Mouse (Mus musculus): ENCODE measurements around the gene Lhx1. TPM values are rescaled to one million over a fixed set of nuclear protein-coding genes. Genes with fewer than 3 reads are reported as not detected.

The Lhx1 gene
- polyA plus RNA-seq, 1 experiment from 2014 or later: 0.32 TPM

DNA sequence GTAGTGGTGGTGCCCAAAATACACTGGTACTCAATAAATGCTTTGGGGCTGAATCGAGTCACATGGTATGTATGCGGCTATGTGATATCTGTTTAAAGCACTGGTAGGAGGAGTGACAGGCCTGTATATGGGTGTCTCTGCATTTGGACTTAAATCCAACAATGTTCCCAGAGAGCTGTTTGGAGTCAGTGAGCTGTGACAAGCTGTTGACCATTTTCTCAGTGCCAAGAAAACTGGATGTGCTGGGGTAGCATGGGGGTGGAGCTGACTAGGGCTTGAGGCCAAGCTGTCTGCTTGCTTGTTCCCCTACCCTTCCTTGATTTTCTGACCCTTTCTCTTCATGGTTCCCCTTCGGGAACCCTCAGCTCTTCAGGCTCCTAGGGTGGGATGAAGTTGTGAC, 39.9 kb upstream of the Lhx1 start:
- H3K4me1 ChIP-seq (replicated peaks; ENCODE audit: control insufficient read depth, insufficient read depth, low read length): peaks cover 6% of the 10 kb centered on the region; the same call in 1 of the 2 replicates
- no peaks in the 10 kb centered on the region for H3K36me3 ChIP-seq (ENCODE audit: control insufficient read depth, insufficient read depth, low read length)
- peaks cover 19% of the 10 kb centered on the region for H3K27me3 ChIP-seq (replicated peaks; ENCODE audit: control insufficient read depth, insufficient read depth, low read length)
- 68% methylated on average over 3 of the region's 3 CpGs for WGBS
- ATAC-seq (replicated peaks; ENCODE audit: low FRiP score) (no peak), DNase-seq (ENCODE audit: low spot score) (no peak)
- no peak overlapping the region for H3K4me2 ChIP-seq
- no peak overlapping the region for H3K4me3 ChIP-seq (ENCODE audit: low read depth, low read length)
- no peaks in the 10 kb centered on the region for H3K9me3 ChIP-seq (ENCODE audit: control insufficient read depth, low read length)
- H3K9ac ChIP-seq (ENCODE audit: low read depth, low read length): no peak overlapping the region
- H3K27ac ChIP-seq (ENCODE audit: low read depth, low read length): no peak overlapping the region

DNA sequence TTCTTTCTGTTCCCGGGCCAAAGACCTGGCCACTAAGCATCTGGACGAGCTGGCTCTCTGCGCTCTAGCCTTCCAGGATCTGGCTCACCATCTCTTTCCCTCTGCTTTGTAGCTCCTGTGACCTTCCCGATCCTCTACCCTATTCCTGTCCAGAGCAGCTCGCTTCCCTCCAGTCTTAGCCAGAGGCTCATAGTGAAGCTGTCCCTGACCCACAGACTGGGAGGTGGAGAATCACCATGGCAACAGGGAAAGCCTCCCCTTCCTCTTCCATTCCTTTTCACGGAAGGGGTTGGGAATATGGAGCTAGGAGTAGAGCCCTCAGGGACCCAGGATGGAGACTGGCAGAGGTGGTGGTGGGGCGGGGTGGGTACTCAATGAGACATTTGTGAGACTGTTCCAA, 38.0 kb upstream of the Lhx1 start:
- no peak overlapping the region for H3K9ac ChIP-seq (ENCODE audit: low read depth, low read length)
- no peaks in the 10 kb centered on the region for H3K36me3 ChIP-seq (ENCODE audit: control insufficient read depth, insufficient read depth, low read length)
- H3K27me3 ChIP-seq (replicated peaks; ENCODE audit: control insufficient read depth, insufficient read depth, low read length): peaks cover 17% of the 10 kb centered on the region; the same call in 1 of the 2 replicates
- WGBS: 48% methylated on average over 7 of the region's 7 CpGs
- ATAC-seq (replicated peaks; ENCODE audit: low FRiP score) (no peak), DNase-seq (ENCODE audit: low spot score) (no peak)
- no peaks in the 10 kb centered on the region for H3K9me3 ChIP-seq (ENCODE audit: control insufficient read depth, low read length)
- no peak overlapping the region for H3K4me3 ChIP-seq (ENCODE audit: low read depth, low read length)
- no peak overlapping the region for H3K27ac ChIP-seq (ENCODE audit: low read depth, low read length)
- H3K4me1 ChIP-seq (replicated peaks; ENCODE audit: control insufficient read depth, insufficient read depth, low read length): peaks cover under 1% of the 10 kb centered on the region; the same call in 1 of the 2 replicates
- no peak overlapping the region for H3K4me2 ChIP-seq

DNA sequence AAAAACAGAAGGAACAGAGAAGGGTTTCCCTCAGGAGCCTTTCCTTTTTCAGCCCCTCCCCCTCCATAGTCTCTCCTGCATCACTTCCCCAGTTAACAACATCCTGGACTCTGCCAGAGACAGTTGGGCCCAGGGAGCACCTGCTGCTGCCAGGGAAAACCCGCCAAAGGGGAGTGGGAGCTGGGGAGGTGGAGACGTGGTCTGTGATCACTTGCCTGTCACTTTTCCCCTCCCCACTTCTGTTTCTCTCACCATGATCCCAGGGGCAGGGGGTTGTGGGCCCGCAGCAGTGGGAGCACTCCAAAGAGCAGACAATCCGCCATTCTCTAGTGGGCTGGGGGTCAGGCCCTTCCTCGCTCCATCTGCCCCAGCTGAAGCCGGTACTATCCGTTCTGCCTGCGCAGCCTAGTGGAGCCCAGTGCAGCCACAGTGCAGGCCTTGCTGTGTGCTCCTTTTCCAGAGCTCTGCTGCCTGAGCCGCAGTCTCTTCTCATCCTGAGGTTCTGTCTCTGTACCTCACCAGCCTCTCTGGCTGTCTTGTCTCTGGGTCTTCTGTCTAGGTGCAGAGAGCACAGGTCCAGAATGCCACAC, 37.5 kb upstream of the Lhx1 start:
- DNase-seq (ENCODE audit: low spot score): no peak
- no peaks in the 10 kb centered on the region for H3K4me1 ChIP-seq (replicated peaks; ENCODE audit: control insufficient read depth, insufficient read depth, low read length)
- no peak overlapping the region for H3K27ac ChIP-seq (ENCODE audit: low read depth, low read length)
- peaks cover 15% of the 10 kb centered on the region; the same call in 1 of the 2 replicates for H3K27me3 ChIP-seq (replicated peaks; ENCODE audit: control insufficient read depth, insufficient read depth, low read length)
- ATAC-seq (replicated peaks; ENCODE audit: low FRiP score): no peak
- no peaks in the 10 kb centered on the region for H3K36me3 ChIP-seq (ENCODE audit: control insufficient read depth, insufficient read depth, low read length)
- no peak overlapping the region for H3K4me2 ChIP-seq
- no peak overlapping the region for H3K9ac ChIP-seq (ENCODE audit: low read depth, low read length)
- WGBS: 29% methylated on average over 9 of the region's 9 CpGs
- H3K9me3 ChIP-seq (ENCODE audit: control insufficient read depth, low read length): no peaks in the 10 kb centered on the region
- H3K4me3 ChIP-seq (ENCODE audit: low read depth, low read length): no peak overlapping the region

DNA sequence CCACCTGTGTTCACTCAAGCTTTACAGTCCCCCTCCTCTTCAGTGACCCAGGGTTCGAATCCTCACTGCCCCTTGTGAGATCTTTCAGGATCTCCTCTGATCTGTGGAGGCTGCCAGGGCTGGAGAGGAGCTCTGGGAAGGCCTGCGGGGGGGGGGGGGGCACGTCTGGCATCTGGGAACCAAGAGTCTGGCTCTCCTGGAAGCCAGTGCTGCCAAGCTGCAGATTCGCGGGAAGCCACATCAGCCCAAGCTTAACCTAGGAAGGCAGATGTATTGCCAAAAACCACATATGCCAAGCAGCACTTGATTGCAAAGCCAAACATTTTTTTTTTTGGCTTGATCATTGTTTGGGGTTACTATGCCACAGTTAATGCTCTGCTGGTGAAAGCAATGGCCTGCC, 36.2 kb upstream of the Lhx1 start:
- H3K9ac ChIP-seq (ENCODE audit: low read depth, low read length): no peak overlapping the region
- no peak overlapping the region for H3K4me2 ChIP-seq
- no peaks in the 10 kb centered on the region for H3K9me3 ChIP-seq (ENCODE audit: control insufficient read depth, low read length)
- no peak for DNase-seq (ENCODE audit: low spot score)
- peaks cover 8% of the 10 kb centered on the region; the same call in 1 of the 2 replicates for H3K27me3 ChIP-seq (replicated peaks; ENCODE audit: control insufficient read depth, insufficient read depth, low read length)
- 76% methylated on average over 5 of the region's 5 CpGs for WGBS
- no peak for ATAC-seq (replicated peaks; ENCODE audit: low FRiP score)
- H3K4me1 ChIP-seq (replicated peaks; ENCODE audit: control insufficient read depth, insufficient read depth, low read length): no peaks in the 10 kb centered on the region
- H3K4me3 ChIP-seq (ENCODE audit: low read depth, low read length): no peak overlapping the region
- no peaks in the 10 kb centered on the region for H3K36me3 ChIP-seq (ENCODE audit: control insufficient read depth, insufficient read depth, low read length)
- H3K27ac ChIP-seq (ENCODE audit: low read depth, low read length): no peak overlapping the region

DNA sequence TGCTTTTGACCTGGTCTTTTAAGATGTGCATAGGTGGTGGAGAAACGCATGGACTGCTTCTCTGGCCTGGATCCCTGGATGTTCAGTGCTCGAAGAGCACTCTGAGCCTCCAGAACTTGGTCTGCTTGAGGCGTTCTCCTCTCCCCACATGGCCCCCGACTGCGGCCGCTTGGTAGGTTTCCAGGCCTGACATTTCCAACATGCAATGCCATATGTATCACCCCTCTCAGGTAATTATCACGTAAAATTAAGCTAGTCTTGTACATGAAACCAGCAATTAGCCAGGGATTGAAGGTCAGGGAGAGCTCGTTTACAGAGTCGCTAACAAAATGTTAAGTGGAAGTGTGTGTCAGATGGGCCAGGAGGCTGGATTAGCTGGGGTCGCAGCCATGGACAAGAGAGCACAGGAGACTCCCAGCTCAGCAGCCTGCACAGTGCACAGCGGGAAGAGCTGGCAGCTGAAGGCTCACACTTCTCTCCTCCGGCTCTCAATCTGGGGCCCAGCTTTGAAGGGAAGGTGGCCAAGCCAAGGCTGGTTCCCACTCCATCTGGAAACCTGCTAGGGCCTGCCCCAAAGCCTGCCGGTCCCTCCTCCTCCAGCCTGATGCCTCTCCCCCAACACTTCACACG, 28.6 kb upstream of the Lhx1 start:
- Histone ChIP-seq H3K27me3 (replicated peaks; ENCODE audit: control insufficient read depth, insufficient read depth, low read length) (peaks cover 9% of the 10 kb centered on the region), H3K4me2 (no peak overlapping the region), H3K4me3 (ENCODE audit: low read depth, low read length) (no peak overlapping the region), H3K27ac (ENCODE audit: low read depth, low read length) (no peak overlapping the region), H3K9me3 (ENCODE audit: control insufficient read depth, low read length) (no peaks in the 10 kb centered on the region), H3K36me3 (ENCODE audit: control insufficient read depth, insufficient read depth, low read length) (no peaks in the 10 kb centered on the region), H3K4me1 (replicated peaks; ENCODE audit: control insufficient read depth, insufficient read depth, low read length) (no peaks in the 10 kb centered on the region), H3K9ac (ENCODE audit: low read depth, low read length) (no peak overlapping the region)
- WGBS: 80% methylated on average over 14 of the region's 14 CpGs
- ATAC-seq (replicated peaks; ENCODE audit: low FRiP score) (no peak), DNase-seq (ENCODE audit: low spot score) (no peak)

DNA sequence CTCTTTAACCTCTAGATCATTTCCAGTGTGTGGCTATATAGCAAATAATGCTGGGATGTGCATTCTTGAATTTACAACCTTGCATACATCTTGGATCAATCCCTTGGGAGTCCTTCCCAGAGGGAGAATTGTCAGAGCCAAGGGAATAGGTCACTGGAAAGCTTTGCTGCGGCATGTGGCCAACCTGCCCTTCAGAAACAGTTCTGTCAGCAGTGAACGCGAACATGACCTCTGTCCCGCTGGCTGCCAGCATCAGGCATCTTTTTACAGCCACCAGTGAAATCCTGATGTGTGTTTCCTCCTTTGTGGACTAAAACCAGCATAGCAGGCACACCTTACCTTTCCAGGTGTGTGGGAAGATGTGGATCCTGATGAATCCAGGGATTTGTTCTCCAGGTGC, 26.0 kb upstream of the Lhx1 start:
- 80% methylated on average over 4 of the region's 4 CpGs for WGBS

DNA sequence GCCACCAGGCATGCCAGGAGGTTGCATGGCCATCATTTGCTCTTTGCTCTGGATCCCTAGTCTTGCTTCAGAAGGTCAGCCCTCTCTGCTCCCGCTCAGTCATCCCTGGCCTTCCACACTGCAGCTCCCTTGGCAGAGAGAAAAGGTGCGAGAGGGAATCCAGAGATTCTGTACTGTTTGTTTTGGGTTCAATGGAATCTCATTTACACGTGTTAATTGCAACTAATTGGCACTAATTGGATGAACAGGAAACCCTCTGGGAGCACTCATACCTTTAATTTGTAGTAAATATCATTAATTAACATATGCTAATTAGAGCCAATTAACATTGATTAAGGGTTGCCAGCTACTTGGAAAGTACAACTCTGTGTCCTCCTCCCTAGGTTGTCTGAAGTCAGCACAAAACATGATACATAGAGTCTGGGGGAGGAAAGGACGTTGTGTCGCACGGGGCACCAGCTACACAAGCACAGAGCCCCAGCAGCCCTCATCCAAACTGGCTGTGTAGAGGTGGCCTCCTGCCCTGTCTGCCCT, 24.0 kb upstream of the Lhx1 start:
- 41% methylated on average over 6 of the region's 6 CpGs for WGBS
- H3K27ac ChIP-seq (ENCODE audit: low read depth, low read length): no peak overlapping the region
- peaks cover 9% of the 10 kb centered on the region for H3K27me3 ChIP-seq (replicated peaks; ENCODE audit: control insufficient read depth, insufficient read depth, low read length)

More for the DNA sequence above, 26.0 kb upstream of the Lhx1 start:
- no peak overlapping the region for H3K4me3 ChIP-seq (ENCODE audit: low read depth, low read length)
- no peaks in the 10 kb centered on the region for H3K36me3 ChIP-seq (ENCODE audit: control insufficient read depth, insufficient read depth, low read length)
- DNase-seq (ENCODE audit: low spot score): no peak
- H3K9ac ChIP-seq (ENCODE audit: low read depth, low read length): no peak overlapping the region
- no peak for ATAC-seq (replicated peaks; ENCODE audit: low FRiP score)
- no peaks in the 10 kb centered on the region for H3K9me3 ChIP-seq (ENCODE audit: control insufficient read depth, low read length)
- H3K27me3 ChIP-seq (replicated peaks; ENCODE audit: control insufficient read depth, insufficient read depth, low read length): peaks cover 9% of the 10 kb centered on the region
- no peak overlapping the region for H3K4me2 ChIP-seq
- H3K27ac ChIP-seq (ENCODE audit: low read depth, low read length): no peak overlapping the region
- no peaks in the 10 kb centered on the region for H3K4me1 ChIP-seq (replicated peaks; ENCODE audit: control insufficient read depth, insufficient read depth, low read length)

DNA sequence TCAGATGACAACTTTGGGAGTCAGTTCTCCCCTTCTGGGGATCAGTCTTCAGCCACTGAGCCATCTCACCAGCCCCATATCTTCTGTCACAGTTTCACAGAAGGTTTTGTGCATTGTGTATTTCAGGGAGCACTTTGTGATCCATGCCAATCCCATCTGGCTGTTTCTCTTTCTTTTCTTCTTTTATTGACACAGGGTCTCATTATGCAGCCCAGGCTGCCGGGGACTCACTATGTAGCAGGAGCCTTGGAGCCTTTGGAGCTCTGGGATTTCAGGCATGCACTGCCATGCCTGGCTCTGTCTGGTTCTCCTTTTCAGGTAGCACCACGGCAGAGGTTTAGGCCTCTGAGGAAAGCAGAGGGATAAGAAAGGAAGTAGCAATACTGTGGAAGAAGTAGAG, 23.0 kb upstream of the Lhx1 start:
- Histone ChIP-seq H3K4me3 (ENCODE audit: low read depth, low read length) (no peak overlapping the region), H3K4me1 (replicated peaks; ENCODE audit: control insufficient read depth, insufficient read depth, low read length) (no peaks in the 10 kb centered on the region), H3K9ac (ENCODE audit: low read depth, low read length) (no peak overlapping the region), H3K27ac (ENCODE audit: low read depth, low read length) (no peak overlapping the region), H3K36me3 (ENCODE audit: control insufficient read depth, insufficient read depth, low read length) (no peaks in the 10 kb centered on the region), H3K4me2 (no peak overlapping the region), H3K27me3 (replicated peaks; ENCODE audit: control insufficient read depth, insufficient read depth, low read length) (peaks cover 6% of the 10 kb centered on the region), H3K9me3 (ENCODE audit: control insufficient read depth, low read length) (no peaks in the 10 kb centered on the region)
- ATAC-seq (replicated peaks; ENCODE audit: low FRiP score) (no peak), DNase-seq (ENCODE audit: low spot score) (no peak)
- WGBS: 65% methylated on average over 2 of the region's 2 CpGs

More for the DNA sequence above, 24.0 kb upstream of the Lhx1 start:
- no peak for ATAC-seq (replicated peaks; ENCODE audit: low FRiP score)
- H3K9me3 ChIP-seq (ENCODE audit: control insufficient read depth, low read length): no peaks in the 10 kb centered on the region
- DNase-seq (ENCODE audit: low spot score): no peak
- H3K9ac ChIP-seq (ENCODE audit: low read depth, low read length): no peak overlapping the region
- no peaks in the 10 kb centered on the region for H3K4me1 ChIP-seq (replicated peaks; ENCODE audit: control insufficient read depth, insufficient read depth, low read length)
- H3K4me3 ChIP-seq (ENCODE audit: low read depth, low read length): no peak overlapping the region
- H3K36me3 ChIP-seq (ENCODE audit: control insufficient read depth, insufficient read depth, low read length): no peaks in the 10 kb centered on the region
- H3K4me2 ChIP-seq: no peak overlapping the region

DNA sequence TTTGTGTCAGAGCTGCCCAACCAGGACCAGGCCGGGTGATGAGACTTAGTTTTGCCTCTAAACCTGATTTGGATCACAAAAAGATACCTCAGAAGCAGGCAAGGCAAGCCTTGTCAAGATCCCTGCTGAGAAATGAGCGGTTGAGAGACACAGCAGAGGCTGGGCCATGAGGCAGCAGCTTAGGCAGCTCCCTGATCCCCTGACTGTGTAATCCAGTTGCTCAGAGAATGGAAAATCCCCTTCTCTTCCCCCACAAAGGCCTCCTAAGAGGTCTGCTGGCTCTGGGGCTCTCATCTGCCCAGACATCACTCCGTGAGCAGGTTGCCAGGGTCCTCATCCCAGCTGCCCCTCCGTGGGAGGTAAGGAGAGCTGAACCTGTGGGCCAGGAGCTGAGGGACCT, 14.6 kb upstream of the Lhx1 start:
- ATAC-seq (replicated peaks; ENCODE audit: low FRiP score) (no peak), DNase-seq (ENCODE audit: low spot score) (no peak)
- WGBS: 26% methylated on average over 4 of the region's 4 CpGs
- peaks cover 34% of the 10 kb centered on the region for H3K27me3 ChIP-seq (replicated peaks; ENCODE audit: control insufficient read depth, insufficient read depth, low read length)
- no peaks in the 10 kb centered on the region for H3K36me3 ChIP-seq (ENCODE audit: control insufficient read depth, insufficient read depth, low read length)
- H3K4me3 ChIP-seq (ENCODE audit: low read depth, low read length): no peak overlapping the region
- H3K9ac ChIP-seq (ENCODE audit: low read depth, low read length): no peak overlapping the region
- H3K4me2 ChIP-seq: no peak overlapping the region
- no peaks in the 10 kb centered on the region for H3K4me1 ChIP-seq (replicated peaks; ENCODE audit: control insufficient read depth, insufficient read depth, low read length)
- H3K27ac ChIP-seq (ENCODE audit: low read depth, low read length): no peak overlapping the region
- H3K9me3 ChIP-seq (ENCODE audit: control insufficient read depth, low read length): no peaks in the 10 kb centered on the region

All from liver, embryonic 11.5 days (tissue).